Mouse (Mus musculus): ENCODE measurements around the gene Uba7.

- TF ChIP-seq CTCF (IDR thresholded peaks at IDR 0.05; ENCODE audit: low read depth, low read length) (no peak), EP300 (IDR thresholded peaks at IDR 0.05; ENCODE audit: insufficient read depth, low read depth, low read length) (no peak)
Measured at GRCm38 (mm10) chr9:107935374-107935773, 39.9 kb upstream of the Uba7 start, which contains the start of gene Camkv.
